ENCODE assay signal across 8 mouse cellular contexts in the genomic region with DNA sequence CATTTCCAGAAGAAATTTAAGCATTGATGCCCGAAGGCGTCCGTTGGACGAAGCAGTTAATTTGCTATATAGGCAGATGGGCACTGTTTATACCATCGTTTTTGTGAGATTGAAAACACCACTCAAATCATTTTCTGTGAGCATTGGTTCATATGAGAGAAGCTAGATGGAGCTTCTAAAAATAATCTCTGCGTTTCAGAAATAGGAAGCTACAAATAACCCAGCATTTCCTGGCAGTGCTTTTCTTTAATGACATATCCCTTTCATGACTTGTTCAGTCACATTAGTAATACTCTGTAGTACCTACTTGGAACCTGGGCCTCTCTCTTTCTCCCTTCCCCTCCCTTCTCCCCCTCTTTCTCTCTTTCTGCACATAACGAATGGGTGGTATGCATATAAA. TPM values are rescaled to one million over a fixed set of nuclear protein-coding genes. Genes with fewer than 3 reads are reported as not detected.
DNase-seq lines count a peak whose midpoint lies in the region; ATAC-seq and TF ChIP-seq lines count a peak whose summit lies in the region.

No protein-coding gene starts in this region.

- peak overlapping the region; percentile 77 for H3K4me2 ChIP-seq in lung, embryonic 16.5 days (ENCODE audit: low read depth, low read length)
- peak overlapping the region; percentile 26 for H3K4me2 ChIP-seq in embryonic facial prominence, embryonic 11.5 days (ENCODE audit: low read depth, low read length)
- H3K4me2 ChIP-seq in intestine, embryonic 15.5 days (replicated peaks) = peak overlapping the region; percentile 66

- peak overlapping the region; percentile 99 for H3K4me3 ChIP-seq in lung, embryonic 16.5 days (ENCODE audit: low read length)
- peak overlapping the region; percentile 64 for H3K4me3 ChIP-seq in embryonic facial prominence, embryonic 11.5 days (ENCODE audit: low read depth, low read length)
- H3K4me3 ChIP-seq in intestine, embryonic 15.5 days (replicated peaks) = peak overlapping the region; percentile 92
- peak overlapping the region; percentile 82 for H3K4me3 ChIP-seq in olfactory bulb, adult 2 months (ENCODE audit: insufficient read depth, low read depth, low read length)

- H3K27ac ChIP-seq in lung, embryonic 16.5 days (ENCODE audit: low read length) = peak overlapping the region; percentile 94; the same call in 1 of the 2 replicates
- H3K27ac ChIP-seq in embryonic facial prominence, embryonic 11.5 days (replicated peaks; ENCODE audit: low read depth, low read length) = no peak overlapping the region
- no peak overlapping the region for H3K27ac ChIP-seq in intestine, embryonic 15.5 days
- peak overlapping the region; percentile 68; the same call in 1 of the 2 replicates for H3K27ac ChIP-seq in olfactory bulb, adult 2 months (ENCODE audit: insufficient read depth, low read depth, low read length)

- ATAC-seq in lung, embryonic 16.5 days (ENCODE audit: low read depth) = no peak
- ATAC-seq in embryonic facial prominence, embryonic 11.5 days (replicated peaks; ENCODE audit: insufficient number of reproducible peaks, low FRiP score, low TSS enrichment, low read depth) = no peak
- no peak for ATAC-seq in intestine, embryonic 15.5 days
- ATAC-seq in cerebellum, adult (ENCODE audit: insufficient number of reproducible peaks, low FRiP score, low TSS enrichment) = no peak

- 22% methylated on average over 7 of the region's 7 CpGs for WGBS in lung, embryonic 16.5 days
- 23% methylated on average over 7 of the region's 7 CpGs for WGBS in embryonic facial prominence, embryonic 11.5 days
- 28% methylated on average over 7 of the region's 7 CpGs for WGBS in intestine, embryonic 15.5 days
- 14% methylated on average over 7 of the region's 7 CpGs for whole genome bisulfite sequencing in olfactory bulb, adult 2 months

- no peak for TF ChIP-seq CTCF in olfactory bulb, adult 2 months (IDR thresholded peaks at IDR 0.05; ENCODE audit: insufficient read depth, low read depth, low read length)

- no peaks in the 10 kb centered on the region for H3K9me3 ChIP-seq in lung, embryonic 16.5 days (ENCODE audit: control insufficient read depth, low read length)
- H3K9me3 ChIP-seq in embryonic facial prominence, embryonic 11.5 days (replicated peaks; ENCODE audit: control insufficient read depth, low read length) = no peaks in the 10 kb centered on the region
- no peaks in the 10 kb centered on the region for H3K9me3 ChIP-seq in intestine, embryonic 15.5 days

- DNase-seq in lung, adult 18-20 months = no peak
- no peak for DNase-seq in embryonic facial prominence, embryonic 11.5 days (ENCODE audit: low spot score)
- DNase-seq in cerebellum, postnatal 36 days = no peak
- DNase-seq in testis, postnatal 14 days (ENCODE audit: low spot score) = no peak

- no peaks in the 10 kb centered on the region for H3K36me3 ChIP-seq in lung, embryonic 16.5 days (ENCODE audit: control insufficient read depth, insufficient read depth, low read length)
- no peaks in the 10 kb centered on the region for H3K36me3 ChIP-seq in embryonic facial prominence, embryonic 11.5 days (replicated peaks; ENCODE audit: control insufficient read depth, insufficient read depth, low read depth, low read length)
- H3K36me3 ChIP-seq in intestine, embryonic 15.5 days = 0 out of 2 replicates have a peak, but pooled peaks cover 3% of the 10 kb centered on the region

- no peak for TF ChIP-seq POLR2A in olfactory bulb, adult 2 months (IDR thresholded peaks at IDR 0.05; ENCODE audit: insufficient read depth, low read depth, low read length)

- peaks cover 3% of the 10 kb centered on the region; the same call in 1 of the 2 replicates for H3K27me3 ChIP-seq in lung, embryonic 16.5 days (ENCODE audit: control insufficient read depth, insufficient read depth, low read depth, low read length)
- no peaks in the 10 kb centered on the region for H3K27me3 ChIP-seq in embryonic facial prominence, embryonic 11.5 days (ENCODE audit: control insufficient read depth, insufficient read depth, low read length)
- 0 out of 2 replicates have a peak, but pooled peaks cover 7% of the 10 kb centered on the region for H3K27me3 ChIP-seq in intestine, embryonic 15.5 days (replicated peaks)

- H3K9ac ChIP-seq in lung, embryonic 16.5 days (ENCODE audit: low read length) = peak overlapping the region; percentile 99
- peak overlapping the region; percentile 86 for H3K9ac ChIP-seq in embryonic facial prominence, embryonic 11.5 days (replicated peaks; ENCODE audit: low read length)
- H3K9ac ChIP-seq in intestine, embryonic 15.5 days = peak overlapping the region; percentile 98

- peaks cover 10% of the 10 kb centered on the region for H3K4me1 ChIP-seq in lung, embryonic 16.5 days (replicated peaks; ENCODE audit: control insufficient read depth, insufficient read depth, low read length)
- no peaks in the 10 kb centered on the region for H3K4me1 ChIP-seq in embryonic facial prominence, embryonic 11.5 days (ENCODE audit: control insufficient read depth, insufficient read depth, low read length)
- H3K4me1 ChIP-seq in intestine, embryonic 15.5 days (replicated peaks) = peaks cover 10% of the 10 kb centered on the region; the same call in 1 of the 2 replicates
- no peaks in the 10 kb centered on the region for H3K4me1 ChIP-seq in olfactory bulb, adult 2 months (ENCODE audit: control insufficient read depth, insufficient read depth, low read length)

RNA-seq across cellular contexts. Expression of gene Bloc1s6, which starts 0.7 kb away (rescaled TPM):
- 40.8 and 40.9 TPM in 2 replicates for polyA plus RNA-seq in lung, embryonic 16.5 days (2015; fragmentation: Nextera tagmentation; extraction: Ambion mirVana)
- 61.8 and 64.7 TPM in 2 replicates for polyA plus RNA-seq in embryonic facial prominence, embryonic 11.5 days (2014; fragmentation: Nextera tagmentation; extraction: Ambion mirVana)
- 46.8 and 46.9 TPM in 2 replicates for polyA plus RNA-seq in intestine, embryonic 15.5 days (2015; fragmentation: Nextera tagmentation; extraction: Ambion mirVana)
- polyA plus RNA-seq in olfactory bulb, adult 2 months (2012; ENCODE audit: insufficient read depth, insufficient read length, low replicate concordance, missing spikeins) = not detected in 2 replicates

RNA-seq across cellular contexts. Expression of gene Sqor, which starts 26.0 kb away (rescaled TPM):
- polyA plus RNA-seq in lung, embryonic 16.5 days (2015; fragmentation: Nextera tagmentation; extraction: Ambion mirVana) = 11.3 and 15.1 TPM in 2 replicates
- 3.2 and 3.4 TPM in 2 replicates for polyA plus RNA-seq in embryonic facial prominence, embryonic 11.5 days (2014; fragmentation: Nextera tagmentation; extraction: Ambion mirVana)
- polyA plus RNA-seq in intestine, embryonic 15.5 days (2015; fragmentation: Nextera tagmentation; extraction: Ambion mirVana) = 25.7 and 27.3 TPM in 2 replicates
- polyA plus RNA-seq in olfactory bulb, adult 2 months (2012; ENCODE audit: insufficient read depth, insufficient read length, low replicate concordance, missing spikeins) = not detected in 2 replicates

RNA-seq across cellular contexts. Expression of gene Slc30a4, which starts 36.6 kb away (rescaled TPM):
- polyA plus RNA-seq in lung, embryonic 16.5 days (2015; fragmentation: Nextera tagmentation; extraction: Ambion mirVana) = 5.6 and 6.1 TPM in 2 replicates
- 9.7 and 12.9 TPM in 2 replicates for polyA plus RNA-seq in embryonic facial prominence, embryonic 11.5 days (2014; fragmentation: Nextera tagmentation; extraction: Ambion mirVana)
- 10.2 and 10.8 TPM in 2 replicates for polyA plus RNA-seq in intestine, embryonic 15.5 days (2015; fragmentation: Nextera tagmentation; extraction: Ambion mirVana)
- polyA plus RNA-seq in olfactory bulb, adult 2 months (2012; ENCODE audit: insufficient read depth, insufficient read length, low replicate concordance, missing spikeins) = not detected in 2 replicates

Comparison
In these comparisons a context has a peak if more than half of its experiments do, and no peak if none do; other contexts are left out.
1. H3K27ac ChIP-seq: peak in lung, embryonic 16.5 days (single experiment) and olfactory bulb, adult 2 months (single experiment); none in embryonic facial prominence, embryonic 11.5 days (single experiment) and intestine, embryonic 15.5 days (single experiment).
2. H3K4me2 ChIP-seq: peak in every context shown above with its lines; median percentile 77 in lung, embryonic 16.5 days; 66 in intestine, embryonic 15.5 days; 26 in embryonic facial prominence, embryonic 11.5 days.
3. RNA of gene Bloc1s6, which starts 0.7 kb away (polyA plus RNA-seq): 61.8 to 64.7 TPM in embryonic facial prominence, embryonic 11.5 days, 46.8 to 46.9 TPM in intestine, embryonic 15.5 days and 40.8 to 40.9 TPM in lung, embryonic 16.5 days; not detected in olfactory bulb, adult 2 months; every median in the first group is over 10 times any median in the second.
4. Peak in every context shown above with its lines, with median percentiles within 50 percentile points of each other: H3K4me3 ChIP-seq and H3K9ac ChIP-seq.